Mouse (Mus musculus) layer of hippocampus, postnatal 14 days (tissue): ENCODE measurements around the gene Stum. TPM values are rescaled to one million over a fixed set of nuclear protein-coding genes. Genes with fewer than 3 reads are reported as not detected.

Source experiments
- DNase-seq, 2 experiments: peaks; one replicate each; pipeline ENCODE4 v3.0.0; 2021 to 2022; ENCODE audit warnings: low spot score in 2 of 2, mixed read lengths in 1 of 2
- total RNA-seq, 2 experiments: library from RNA; stranded (reverse); gene quantifications; 2 replicates each; pipeline ENCODE4 v1.2.3; 2021

The Stum gene
- total RNA-seq, 2 experiments from 2014 or later, result 263 to 281 TPM

DNA sequence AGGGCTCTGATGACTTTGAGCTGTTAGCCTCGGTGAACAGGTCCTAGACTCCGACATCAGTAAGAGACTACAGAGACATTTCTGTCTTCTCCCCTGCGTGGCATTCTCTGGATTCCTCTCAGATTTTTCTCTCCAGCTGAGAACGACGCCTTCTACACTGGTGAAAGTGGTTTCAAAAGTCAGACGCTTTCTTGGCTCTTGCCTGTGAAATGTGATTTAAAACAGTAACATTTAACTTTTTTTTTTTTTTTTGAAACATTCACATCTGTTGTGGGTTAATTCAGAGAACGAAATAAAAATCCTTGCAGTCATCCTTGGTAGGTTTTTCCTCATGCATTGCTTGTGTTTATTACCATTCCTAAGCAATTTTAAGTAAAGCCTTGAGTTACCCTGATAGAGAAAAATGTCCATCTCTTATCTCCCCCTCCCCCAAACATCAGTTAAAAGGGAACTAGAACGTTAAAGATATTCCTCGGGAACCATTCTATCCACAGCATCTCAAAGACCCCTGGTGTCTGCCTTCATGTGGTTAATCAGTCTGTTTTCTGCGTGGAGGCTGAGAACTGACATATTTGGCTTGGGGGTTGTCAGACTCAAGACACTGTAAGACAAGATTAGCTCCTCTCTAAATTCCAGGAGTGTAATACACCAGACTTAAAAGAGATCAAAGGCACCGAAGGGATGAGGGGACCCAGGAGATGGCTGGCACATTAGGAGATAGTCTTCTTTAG, 95.4 kb downstream of the Stum start:
- no peak for DNase-seq

DNA sequence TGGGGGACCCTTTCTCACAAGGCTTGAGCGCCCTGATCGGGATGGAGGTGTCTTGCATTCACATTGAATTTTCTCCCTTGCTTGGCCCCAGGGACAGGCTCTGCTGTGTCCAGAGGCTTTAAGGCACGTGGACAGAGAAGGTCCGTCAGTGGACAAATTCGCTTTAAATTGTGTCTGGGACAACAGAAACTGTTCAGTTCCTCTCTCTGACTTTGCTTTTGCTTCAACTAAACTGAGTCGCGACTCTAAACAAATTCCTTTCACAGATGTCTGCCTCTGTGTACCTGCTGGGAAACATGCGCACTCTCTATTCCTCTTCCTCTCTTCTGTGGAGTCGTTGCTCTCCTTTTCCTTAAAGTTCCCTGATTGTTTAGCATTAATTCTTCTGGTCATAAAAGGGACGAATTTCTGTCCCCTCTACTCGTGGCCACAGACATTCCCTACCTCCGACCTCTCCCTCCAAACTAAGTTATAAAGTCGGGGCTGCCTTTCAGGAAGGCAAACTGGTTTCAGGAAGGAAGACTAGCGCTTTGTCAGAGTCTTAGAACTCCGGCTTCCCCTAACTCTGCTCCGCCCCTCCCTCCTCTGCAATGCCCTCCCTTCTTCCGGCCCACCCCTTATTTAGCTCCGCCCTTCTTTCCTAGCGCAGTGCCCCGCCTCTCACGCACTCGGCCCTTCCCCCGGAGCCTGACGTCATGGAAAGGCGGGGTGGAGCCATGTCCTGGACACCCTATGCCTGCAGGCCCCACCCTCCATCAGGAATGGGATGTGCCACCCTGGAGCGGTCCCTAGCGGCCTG, 96.2 kb downstream of the Stum start:
- peak; percentile 97 to 99 for DNase-seq

DNA sequence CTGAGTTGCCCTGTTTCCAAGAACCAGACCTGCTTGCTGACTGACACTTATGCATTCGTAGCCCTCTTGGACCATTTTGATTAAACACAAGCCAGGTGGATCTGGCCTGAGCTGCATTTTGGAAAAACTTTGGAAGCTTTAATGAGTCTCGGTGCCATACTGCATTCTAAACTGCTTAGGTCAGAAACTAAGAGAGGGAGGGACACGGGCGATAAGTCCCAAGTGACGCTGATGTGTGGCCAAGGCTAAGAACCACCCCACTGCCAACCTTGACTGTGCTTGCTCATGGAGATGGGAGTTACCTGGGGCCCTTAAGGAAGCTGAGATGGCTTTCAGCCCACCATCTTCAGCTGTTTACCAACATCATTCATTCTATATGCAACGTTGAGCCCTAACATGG, 98.0 kb downstream of the Stum start:
- no peak for DNase-seq

DNA sequence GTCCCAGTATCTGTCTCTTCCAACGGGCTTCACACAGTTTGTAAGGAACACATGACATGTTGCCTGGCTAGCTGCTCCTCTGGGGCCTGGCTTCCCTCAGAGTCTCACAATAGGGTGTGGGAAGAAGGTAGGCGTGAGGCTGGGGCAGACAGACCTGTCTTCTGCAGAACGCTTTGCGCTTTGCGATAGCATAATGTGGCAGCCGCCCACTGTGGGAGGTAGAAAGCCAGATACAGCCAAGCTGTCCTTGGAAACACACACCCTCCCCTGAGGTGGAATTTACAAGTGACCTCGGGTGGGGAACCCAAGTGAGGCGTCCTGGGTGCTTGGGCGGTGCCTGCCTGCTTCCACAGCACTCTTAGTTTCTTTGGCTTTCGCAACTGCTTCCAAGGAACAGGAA, 98.8 kb downstream of the Stum start:
- peak in 1 of 2 experiments; percentile 54 for DNase-seq

DNA sequence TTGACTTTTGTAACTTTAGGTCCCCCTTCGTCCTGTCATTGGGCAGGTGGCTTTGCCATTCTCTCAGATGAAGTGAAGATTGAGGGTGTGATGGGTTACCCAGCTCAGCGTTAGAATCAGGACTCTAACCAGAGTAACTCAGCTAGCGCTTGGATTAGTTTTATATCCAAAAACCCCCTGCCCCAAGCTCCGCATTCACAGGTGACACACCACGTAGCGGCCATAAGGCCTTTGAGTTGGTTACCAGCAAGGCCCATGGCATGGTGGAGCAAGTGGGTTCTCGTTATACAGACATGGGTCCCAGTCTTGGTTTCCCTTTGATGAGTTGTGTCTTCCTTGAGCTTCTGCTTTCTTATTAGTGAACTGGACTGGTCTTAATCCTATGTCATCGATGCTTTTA, 99.4 kb downstream of the Stum start:
- DNase-seq, result no peak

Other genes starting within 250 kb of the Stum start
- gene Psen2, start 220.1 kb downstream of the Stum start, total RNA-seq, result 10 to 100 TPM; 21.7 to 25.0 TPM
- gene Itpkb, start 153.0 kb downstream of the Stum start, total RNA-seq, result 10 to 100 TPM; 18.4 to 22.3 TPM
- 100 to 1,000 TPM; 162 to 172 TPM for gene Parp1, start 85.4 kb upstream of the Stum start, total RNA-seq
- gene Lin9, start 157.6 kb upstream of the Stum start, total RNA-seq, result 1 to 10 TPM; 3.0 to 4.0 TPM
- gene Mixl1, start 213.5 kb upstream of the Stum start, total RNA-seq, result under 1 TPM in 1 of 2 experiments, not detected in 1; 0.17 TPM
- 10 to 100 TPM; 29.9 to 31.7 TPM for gene Acbd3, start 242.5 kb upstream of the Stum start, total RNA-seq